Mouse (Mus musculus) cerebellum, adult (tissue): Measurements from ENCODE around the gene Slc19a1.

Source experiments
- ATAC-seq: cut with Nextera tagmentation; 2 replicates; pipeline ENCODE4 v1.9.2; 2017; ENCODE audit warnings: mild to moderate bottlenecking, moderate library complexity, mixed read lengths; ENCODE audit not compliant: insufficient number of reproducible peaks, low FRiP score, low TSS enrichment

Slc19a1 gene

DNA sequence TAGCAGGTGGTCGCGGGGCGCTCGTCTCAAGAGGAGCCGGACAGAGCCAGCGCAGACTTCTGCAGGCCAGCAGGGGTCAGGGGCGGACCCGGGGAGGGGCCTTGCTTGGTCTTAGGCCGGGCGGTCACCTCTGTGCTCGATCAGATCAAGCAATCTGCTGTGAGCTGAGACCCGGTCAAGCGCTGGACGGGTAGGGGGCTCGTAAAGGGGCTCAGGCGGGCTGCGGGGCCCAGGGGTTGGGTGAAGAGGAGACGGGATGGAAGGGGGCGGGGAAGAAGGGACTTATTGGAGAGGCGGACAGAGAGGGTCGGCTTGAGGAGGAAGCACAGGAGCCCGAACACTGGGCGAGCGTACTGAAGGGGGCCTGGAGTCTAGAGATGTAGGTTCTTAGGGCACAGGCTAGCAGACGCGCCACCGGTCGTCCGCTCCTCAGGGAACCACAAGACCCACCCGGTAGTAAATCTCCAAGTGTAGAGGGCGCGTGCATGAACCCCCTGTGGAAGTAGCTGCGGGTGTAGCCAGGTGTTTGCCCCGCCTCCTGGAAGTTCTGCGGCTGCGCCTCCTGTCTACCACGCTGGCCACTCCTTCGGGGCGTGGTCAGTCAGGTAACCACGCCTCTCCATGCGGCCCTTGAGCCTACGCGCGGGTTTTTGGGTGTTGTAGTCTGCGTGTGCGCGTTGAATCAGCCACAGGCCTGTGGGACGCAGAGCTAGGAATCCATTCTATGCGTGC is 716 bp downstream of the Slc19a1 start:
- peak; percentile 90 for ATAC-seq

- ATAC-seq, result peak; percentile 33
These were observed 1.4 kb downstream of the Slc19a1 start for GRCm38 (mm10) chr10:77033323-77034025.

- no peak for ATAC-seq
These were observed 3.4 kb downstream of the Slc19a1 start for GRCm38 (mm10) chr10:77035487-77035886.

- no peak for ATAC-seq
These were observed 6.6 kb downstream of the Slc19a1 start for GRCm38 (mm10) chr10:77038579-77039174.

- ATAC-seq, result no peak
These were observed 16.2 kb downstream of the Slc19a1 start for GRCm38 (mm10) chr10:77048196-77048595.

- no peak for ATAC-seq
These were observed 16.6 kb downstream of the Slc19a1 start for GRCm38 (mm10) chr10:77048606-77049005.

GRCm38 (mm10) chr10:77056768-77057167 is 24.7 kb downstream of the Slc19a1 start:
- ATAC-seq, result no peak

DNA sequence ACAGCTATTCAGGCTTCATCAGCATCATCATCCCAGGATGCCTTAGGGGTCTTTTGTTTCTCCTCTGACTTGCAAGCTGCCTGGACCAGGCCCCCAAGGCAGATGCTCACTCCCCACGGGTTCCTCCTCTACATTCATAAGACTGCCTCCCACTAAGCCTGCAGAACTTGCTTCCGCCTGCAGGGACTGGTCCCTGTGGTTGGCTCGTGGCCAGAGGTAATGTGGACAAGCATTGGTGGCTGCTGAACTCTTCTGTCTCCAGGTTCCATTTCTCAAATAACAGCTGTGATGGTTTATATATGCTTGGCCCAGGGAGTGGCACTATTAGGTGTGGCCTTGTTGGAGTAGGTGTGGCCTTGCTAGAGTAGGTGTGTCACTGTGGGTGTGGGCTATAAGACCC is 29.4 kb downstream of the Slc19a1 start:
- no peak for ATAC-seq

- no peak for ATAC-seq
These were observed 30.5 kb downstream of the Slc19a1 start for GRCm38 (mm10) chr10:77062393-77063010.

DNA sequence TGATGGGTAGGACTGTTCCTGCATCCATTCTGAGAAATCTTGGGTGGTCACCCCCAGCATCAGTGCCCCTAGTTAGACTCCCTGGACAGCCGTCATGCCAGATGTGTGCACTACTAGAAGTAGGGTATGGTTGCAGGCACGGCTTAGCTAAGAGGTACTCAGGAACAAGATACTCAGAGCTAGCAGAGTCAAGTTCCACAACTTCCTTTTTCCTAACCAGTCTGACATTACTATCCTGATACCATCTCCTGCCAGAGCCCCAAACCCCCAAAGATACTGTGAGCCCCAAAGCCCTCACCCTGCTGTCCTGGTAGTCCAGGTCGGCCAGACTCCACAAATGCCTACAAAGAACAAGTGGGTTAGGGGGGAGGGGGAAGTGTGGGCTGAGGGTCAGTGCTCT is 32.2 kb downstream of the Slc19a1 start:
- ATAC-seq, result no peak

DNA sequence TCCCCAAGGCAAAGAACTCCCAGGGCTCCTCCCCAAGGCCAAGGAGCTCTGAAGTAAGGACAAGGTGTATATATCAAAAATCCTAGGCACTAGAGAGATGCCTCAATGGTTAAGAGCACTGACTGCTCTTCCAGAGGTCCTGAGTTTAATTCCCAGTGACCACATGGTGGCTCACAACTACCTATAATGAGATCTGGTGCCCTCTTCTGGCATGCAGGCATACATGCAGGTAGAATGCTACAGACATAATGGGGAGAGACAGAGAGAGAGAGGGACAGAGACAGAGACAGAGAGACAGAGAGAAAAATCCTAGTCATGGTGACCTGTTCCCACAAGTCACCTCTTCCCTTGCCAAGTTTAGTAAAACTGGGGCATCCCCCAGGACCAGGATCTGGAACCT is 32.6 kb downstream of the Slc19a1 start:
- ATAC-seq, result no peak

DNA sequence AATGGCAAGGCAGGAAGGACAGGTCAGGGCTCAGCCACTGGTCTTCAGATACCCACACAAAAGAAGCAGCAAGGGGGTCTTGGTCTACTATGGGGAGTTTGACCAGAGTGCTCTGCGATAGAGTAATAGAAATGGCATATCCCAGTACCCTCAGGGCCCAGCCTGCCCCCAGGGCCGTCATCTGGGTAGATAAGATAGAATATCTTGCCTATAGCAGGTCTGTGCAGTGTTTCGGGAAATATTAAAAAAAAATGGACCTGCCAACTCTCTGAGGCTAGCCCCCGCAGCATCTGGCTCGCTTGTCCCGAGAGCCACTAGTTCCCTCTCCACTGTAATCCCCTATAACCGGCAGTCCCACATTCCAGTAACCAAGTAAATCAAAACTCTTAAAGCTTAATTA is 36.4 kb downstream of the Slc19a1 start:
- no peak for ATAC-seq

DNA sequence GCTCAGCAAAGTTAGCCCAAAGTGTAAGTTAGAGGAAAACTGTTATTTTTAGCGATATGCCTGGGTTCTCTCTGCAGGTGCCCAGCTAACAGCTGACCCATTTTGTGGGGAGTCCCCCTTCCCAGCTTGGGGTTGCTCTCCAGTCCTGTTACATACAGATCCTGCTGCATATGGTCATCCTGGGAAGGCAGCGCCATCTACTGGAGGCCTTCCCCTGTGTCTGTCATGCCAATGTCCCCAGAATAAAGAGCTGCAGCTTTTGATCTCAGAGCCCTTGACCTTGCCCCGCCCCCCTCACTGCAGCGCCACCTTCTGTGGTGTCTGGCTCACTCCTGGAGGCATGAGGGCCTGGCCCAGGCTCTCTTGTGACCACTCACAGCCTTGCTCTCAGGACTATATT is 38.0 kb downstream of the Slc19a1 start:
- ATAC-seq, result peak; percentile 41; the same call in 1 of the 2 replicates

- ATAC-seq, result peak; percentile 62; the same call in 1 of the 2 replicates
These were observed 42.4 kb downstream of the Slc19a1 start for GRCm38 (mm10) chr10:77074276-77074974.

GRCm38 (mm10) chr10:77078456-77078855 is 46.4 kb downstream of the Slc19a1 start:
- no peak for ATAC-seq

DNA sequence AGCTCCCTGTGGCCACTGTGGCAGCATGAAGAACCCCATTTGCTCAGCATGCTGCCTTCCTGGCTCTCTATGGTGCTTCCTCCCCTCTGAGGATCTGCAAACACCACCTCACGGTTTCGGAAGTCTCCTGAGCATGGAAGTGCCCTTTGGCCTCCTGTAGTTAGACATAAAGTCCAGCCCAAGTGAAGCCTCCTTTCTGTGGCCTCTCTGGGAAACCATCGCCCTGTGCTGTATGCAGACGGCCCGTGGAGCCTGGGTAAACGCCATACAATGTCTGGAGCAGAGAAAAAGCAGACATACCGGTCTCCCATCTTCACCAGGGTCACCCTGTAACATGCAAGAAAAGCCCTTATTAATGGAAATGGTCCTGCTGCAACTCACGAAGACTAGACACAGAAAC is 46.9 kb downstream of the Slc19a1 start:
- ATAC-seq, result no peak

- peak; percentile 72 for ATAC-seq
These were observed 50.4 kb downstream of the Slc19a1 start for GRCm38 (mm10) chr10:77082453-77082852.

DNA sequence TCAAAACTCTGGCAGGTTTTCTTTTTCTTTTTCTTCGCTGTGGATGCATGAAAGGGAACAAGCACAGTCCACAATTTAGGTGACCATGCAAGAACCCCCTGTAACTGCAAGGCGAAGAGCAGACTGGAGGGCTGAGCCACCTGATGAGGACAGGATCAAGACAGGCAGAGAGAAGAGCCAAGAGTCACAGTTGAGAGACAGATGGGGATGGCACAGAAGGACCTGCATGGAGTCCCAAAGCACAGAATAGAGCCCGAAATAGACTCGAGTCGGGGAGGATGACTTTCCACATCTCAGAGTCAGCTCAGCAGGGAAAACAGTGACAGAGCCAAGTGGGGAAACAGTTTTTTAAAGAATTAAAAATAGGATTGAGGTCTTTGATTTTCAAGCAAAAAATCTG is 50.9 kb downstream of the Slc19a1 start:
- no peak for ATAC-seq

GRCm38 (mm10) chr10:77084568-77084967 is 52.5 kb downstream of the Slc19a1 start:
- ATAC-seq, result no peak

GRCm38 (mm10) chr10:77089336-77089735 is 57.3 kb downstream of the Slc19a1 start:
- no peak for ATAC-seq
